Mouse (Mus musculus): ENCODE measurements around the gene Shisa7.

GRCm38 (mm10) chr7:4822162-4822907 is 22.2 kb downstream of the Shisa7 start:
- TF ChIP-seq CTCF (IDR thresholded peaks at IDR 0.05; ENCODE audit: borderline replicate concordance, control insufficient read depth, extremely low read depth, insufficient read depth, low read length, poor library complexity) (no peak), POLR2A (IDR thresholded peaks at IDR 0.05; ENCODE audit: control insufficient read depth, extremely low read depth, insufficient read depth, low read length, poor library complexity) (no peak)
